Mouse (Mus musculus) ES-E14 (cell line): ENCODE measurements around the gene Adgrf3. TPM values are rescaled to one million over a fixed set of nuclear protein-coding genes. Genes with fewer than 3 reads are reported as not detected.

Source experiments
- DNase-seq: peaks from one replicate; pipeline ENCODE4 v3.0.0-alpha.2; 2013; ENCODE audit warnings: low read depth, low spot score
- H3K27ac ChIP-seq: 2 replicates; pipeline ENCODE4 v1.5.1; 2012; ENCODE audit warnings: low read depth, mild to moderate bottlenecking, low read length, moderate library complexity, mixed read lengths; ENCODE audit not compliant: poor library complexity, insufficient read depth, severe bottlenecking
- H3K36me3 ChIP-seq: 2 replicates; pipeline ENCODE4 v1.6.1; 2012; ENCODE audit warnings: mild to moderate bottlenecking, low read length, moderate library complexity, mixed read lengths; ENCODE audit not compliant: control insufficient read depth, poor library complexity, insufficient read depth, severe bottlenecking
- H3K4me1 ChIP-seq, 2 experiments: fragments of 150-350 bp in 1 of 2; sonication (generic) in 1 of 2; 2 replicates each; pipeline ENCODE4 v1.6.1; 2012; ENCODE audit warnings: low read length in 2 of 2, mild to moderate bottlenecking in 1 of 2, mixed read lengths in 1 of 2; ENCODE audit not compliant: control insufficient read depth in 2 of 2, insufficient read depth in 2 of 2, poor library complexity in 1 of 2
- H3K4me3 ChIP-seq, 2 experiments: fragments of 150-350 bp in 1 of 2; sonication (generic) in 1 of 2; 2 replicates each; pipeline ENCODE4 v1.5.1; 2012; ENCODE audit warnings: low read length in 2 of 2, low read depth in 1 of 2, mild to moderate bottlenecking in 1 of 2, mixed read lengths in 1 of 2; ENCODE audit not compliant: insufficient read depth in 1 of 2, poor library complexity in 1 of 2, severe bottlenecking in 1 of 2
- H3K9ac ChIP-seq: 2 replicates; pipeline ENCODE4 v1.6.1; 2012; ENCODE audit warnings: low read depth, mild to moderate bottlenecking, low read length, mixed read lengths; ENCODE audit not compliant: poor library complexity, insufficient read depth, severe bottlenecking
- H3K9me3 ChIP-seq: fragments of 150-350 bp; sonication (generic); 2 replicates; pipeline ENCODE4 v1.6.1; 2012; ENCODE audit warnings: low read depth, mild to moderate bottlenecking, low read length; ENCODE audit not compliant: control insufficient read depth, insufficient read depth
- CHD2 ChIP-seq: IDR thresholded peaks from 2 replicates; pipeline ENCODE4 v1.6.1; 2014; ENCODE audit warnings: mild to moderate bottlenecking, low read depth, low read length, inconsistent platforms
- HCFC1 ChIP-seq: IDR thresholded peaks from 2 replicates; pipeline ENCODE4 v1.6.1; 2012; ENCODE audit warnings: low read length, inconsistent platforms, borderline replicate concordance; ENCODE audit not compliant: insufficient read depth
- MAFK ChIP-seq: IDR thresholded peaks from 2 replicates; pipeline ENCODE4 v1.6.1; 2014; ENCODE audit warnings: mild to moderate bottlenecking, low read depth, low read length, inconsistent platforms; ENCODE audit not compliant: insufficient read depth
- ZC3H11A ChIP-seq: IDR thresholded peaks from 2 replicates; pipeline ENCODE4 v1.6.1; 2012; ENCODE audit warnings: low read depth, mild to moderate bottlenecking, inconsistent platforms, low read length, borderline replicate concordance
- ZNF384 ChIP-seq: IDR thresholded peaks from 2 replicates; pipeline ENCODE4 v1.6.1; 2012; ENCODE audit warnings: low read depth, low read length, inconsistent platforms
- in situ Hi-C, 2 experiments: fragments of 600-800 bp; cut with MboI; formaldehyde crosslinking; loops; one replicate each; pipeline ENCODE4 v1.15.1; 2025; ENCODE audit warnings: low sequenced_read_pairs in 2 of 2, inconsistent platforms in 1 of 2; ENCODE audit not compliant: unreplicated experiment in 2 of 2
- total RNA-seq: library from RNA; depleted of rRNA; stranded (reverse); fragments of 300-350 nt; gene quantifications from 2 replicates; pipeline ENCODE4 v1.2.3, GENCODE M21; 2012; rRNA removed

The Adgrf3 gene
- total RNA-seq = 0.58 and 0.71 TPM in 2 replicates

DNA sequence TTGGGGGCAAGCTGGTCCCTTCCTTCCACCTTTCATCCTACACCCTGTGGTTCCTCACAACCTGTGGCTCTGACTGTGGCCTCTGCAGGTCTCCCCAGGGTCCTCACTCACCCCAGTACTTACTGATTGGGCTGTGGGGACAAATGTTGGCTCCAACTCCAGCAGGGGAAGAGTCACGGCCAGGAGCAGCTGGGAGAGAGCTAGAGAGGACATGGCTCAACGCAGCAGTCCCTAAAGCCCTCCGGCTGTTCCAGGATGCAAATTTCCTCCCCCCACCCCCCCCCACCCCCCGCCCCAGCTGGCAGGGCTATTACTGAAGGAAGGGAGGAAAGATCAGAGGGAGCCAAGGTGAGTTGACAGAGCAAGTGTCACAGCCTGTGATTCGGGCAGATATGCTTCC, at the start of gene Adgrf3:
TSS of gene Adgrf3 (minus strand) at position 230 of the 400 bp plus-strand sequence.
- Histone ChIP-seq H3K4me3 (no peak within 1 kb of the TSS), H3K27ac (no peak within 1 kb of the TSS), H3K9ac (no peak within 1 kb of the TSS), H3K36me3 (no peaks in the 10 kb centered on the region), H3K4me1 (peaks cover 0 to 21% of the 10 kb centered on the region in 2 experiments; a peak in 2 of 4 replicates), H3K9me3 (no peaks in the 10 kb centered on the region)
- TF ChIP-seq CHD2 (no peak), MAFK (no peak), HCFC1 (no peak), ZNF384 (no peak), ZC3H11A (no peak)
- no peak for DNase-seq
- in situ Hi-C loops = no loop called here

DNA sequence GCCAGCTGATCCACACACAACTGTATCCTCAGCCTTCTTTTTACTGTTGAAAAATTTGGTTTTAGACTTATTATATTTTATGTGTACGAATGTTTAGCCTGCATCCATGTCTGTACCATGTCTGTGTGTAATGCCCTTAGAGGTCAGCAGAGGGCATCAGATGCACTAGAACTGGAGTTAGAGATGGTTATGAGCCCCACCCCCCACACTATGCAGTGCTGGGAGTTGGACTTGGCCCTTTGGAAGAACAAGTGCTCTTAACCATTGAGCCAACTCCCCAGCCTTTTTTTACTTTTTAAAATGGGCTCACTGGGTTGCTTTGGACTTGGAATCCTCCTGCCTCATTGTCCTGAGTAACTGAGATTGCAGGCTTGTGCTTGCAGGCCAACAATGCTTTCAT, 42.1 kb upstream of the Adgrf3 start:
- peaks cover 2% of the 10 kb centered on the region; the same call in 1 of the 2 replicates for H3K36me3 ChIP-seq
- H3K27ac ChIP-seq = no peak overlapping the region
- H3K9ac ChIP-seq = no peak overlapping the region
- DNase-seq = peak; percentile 35
- in situ Hi-C loops = no loop called here
- no peak overlapping the region for H3K4me3 ChIP-seq
- no peaks in the 10 kb centered on the region for H3K9me3 ChIP-seq
- H3K4me1 ChIP-seq = peaks cover 0 to 2% of the 10 kb centered on the region in 2 experiments; a peak in 1 of 4 replicates
- no peak for TF ChIP-seq ZNF384
- TF ChIP-seq ZC3H11A = peak; percentile 29; the same call in 1 of the 2 replicates
- no peak for TF ChIP-seq HCFC1
- TF ChIP-seq CHD2 = no peak

DNA sequence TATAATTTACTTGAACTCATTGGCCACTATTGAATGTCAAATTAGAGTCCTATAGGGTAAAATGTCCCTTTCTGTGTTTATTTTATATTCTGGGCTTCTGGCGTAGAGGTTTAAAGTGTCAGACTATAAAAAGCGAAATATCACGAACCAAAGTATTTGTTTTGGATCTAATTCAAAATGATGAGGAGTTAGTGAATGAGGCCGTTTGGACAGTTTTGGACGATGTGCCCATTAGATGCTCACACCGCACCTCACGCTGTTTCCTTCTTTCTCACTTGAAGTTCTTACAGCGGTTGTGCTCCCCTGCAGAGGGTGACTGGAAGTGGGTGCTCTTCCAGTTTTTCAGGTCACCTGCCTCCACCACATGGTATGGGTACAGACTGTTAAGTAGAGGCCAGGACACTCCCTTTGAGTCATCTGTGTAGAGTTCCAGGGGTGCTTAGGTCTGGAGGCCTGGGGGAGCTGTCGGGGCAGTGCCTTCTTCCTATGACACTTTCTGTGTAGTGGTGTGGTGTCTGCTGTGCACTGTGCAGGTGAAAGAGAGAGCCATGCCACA, 40.4 kb upstream of the Adgrf3 start:
- no peak overlapping the region for H3K4me3 ChIP-seq
- no peak for DNase-seq
- TF ChIP-seq MAFK (no peak), ZNF384 (no peak), ZC3H11A (no peak), CHD2 (no peak), HCFC1 (no peak)
- no peak overlapping the region for H3K27ac ChIP-seq
- no peaks in the 10 kb centered on the region for H3K9me3 ChIP-seq
- H3K9ac ChIP-seq = no peak overlapping the region
- peaks cover 0 to 2% of the 10 kb centered on the region in 2 experiments; a peak in 1 of 4 replicates for H3K4me1 ChIP-seq
- in situ Hi-C loops = no loop called here
- H3K36me3 ChIP-seq = no peaks in the 10 kb centered on the region

DNA sequence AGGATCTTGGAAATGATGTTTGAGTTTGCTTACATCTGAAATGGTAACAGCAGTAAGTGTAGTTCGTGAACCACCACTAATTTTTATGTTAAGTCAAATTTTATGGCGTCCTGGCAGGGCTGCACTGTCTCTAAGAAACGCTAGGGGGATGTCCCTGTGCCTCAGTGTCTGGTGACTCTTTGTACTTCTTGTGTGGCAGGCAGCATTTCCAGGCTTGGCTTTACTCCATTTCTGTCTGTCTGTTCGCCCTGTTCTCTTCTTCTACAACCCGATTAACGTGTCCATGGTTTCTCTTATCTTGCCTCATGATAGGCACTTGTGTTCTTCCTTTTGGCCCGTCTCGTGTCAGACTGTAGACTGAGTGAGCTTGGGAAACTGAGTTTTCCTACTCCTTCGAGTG, 38.2 kb upstream of the Adgrf3 start:
- no peak overlapping the region for H3K27ac ChIP-seq
- no peak overlapping the region for H3K9ac ChIP-seq
- peaks cover 0 to 2% of the 10 kb centered on the region in 2 experiments; a peak in 1 of 4 replicates for H3K4me1 ChIP-seq
- H3K36me3 ChIP-seq = no peaks in the 10 kb centered on the region
- peak; percentile 24 for DNase-seq
- no peak overlapping the region for H3K4me3 ChIP-seq
- TF ChIP-seq HCFC1 = no peak
- no peak for TF ChIP-seq ZC3H11A
- TF ChIP-seq CHD2 = no peak
- TF ChIP-seq MAFK = no peak
- TF ChIP-seq ZNF384 = no peak
- in situ Hi-C loops = no loop called here
- no peaks in the 10 kb centered on the region for H3K9me3 ChIP-seq

DNA sequence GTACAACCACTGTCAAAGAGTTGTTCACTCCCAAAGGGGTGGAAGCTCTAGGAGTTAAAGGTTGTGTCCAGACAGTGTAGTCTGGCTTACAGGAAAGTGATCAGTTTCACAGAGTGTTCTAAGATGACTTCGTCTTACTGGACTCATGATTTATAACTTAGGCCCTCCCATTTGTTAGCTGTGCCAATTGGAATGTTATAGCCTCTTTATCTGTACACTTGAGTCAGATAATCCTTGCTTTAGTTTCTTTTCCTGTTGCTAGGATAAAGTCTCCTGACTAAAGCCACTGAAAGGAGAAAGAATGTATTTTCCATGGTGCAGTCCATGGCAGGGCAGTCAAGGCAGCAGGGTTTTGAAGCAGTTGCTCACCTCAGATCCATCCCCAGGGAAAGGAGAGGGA, 36.9 kb upstream of the Adgrf3 start:
- Histone ChIP-seq H3K4me3 (no peak overlapping the region), H3K36me3 (no peaks in the 10 kb centered on the region), H3K9me3 (no peaks in the 10 kb centered on the region), H3K9ac (no peak overlapping the region), H3K27ac (no peak overlapping the region), H3K4me1 (peaks cover 0 to 2% of the 10 kb centered on the region in 2 experiments; a peak in 1 of 4 replicates)
- in situ Hi-C loops = no loop called here
- no peak for DNase-seq
- TF ChIP-seq ZNF384 (no peak), CHD2 (no peak), MAFK (no peak), HCFC1 (no peak), ZC3H11A (no peak)
